Mouse (Mus musculus) adrenal gland, postnatal 36 days (tissue): ENCODE results near the gene Hsd3b5. TPM values are rescaled to one million over a fixed set of nuclear protein-coding genes. Genes with fewer than 3 reads are reported as not detected.
"Not testable (repeated sequence)": the region's sequence is repeated elsewhere in the genome, so short reads cannot be mapped to it uniquely, and the experiment has no call there.

Experiments
- DNase-seq, 2 experiments: peaks; one replicate each; pipeline ENCODE4 v3.0.0; 2021; ENCODE audit warnings: mixed read lengths in 1 of 2
- long read RNA-seq, 2 experiments: library from polyadenylated mRNA; stranded (forward); transcript quantifications; one replicate each; pipeline ENCODE4 v2.0.0; 2021; ENCODE audit warnings: borderline sequencing depth in 2 of 2
- total RNA-seq, 2 experiments: library from RNA; stranded (reverse); gene quantifications; 2 replicates each; pipeline ENCODE4 v1.2.3; 2021

Hsd3b5 gene
- not detected for total RNA-seq
- long read RNA-seq, experiment 1, result 0 reads
- long read RNA-seq, experiment 2, partial matches to known transcripts, result 0 of 2 reads
- long read RNA-seq, experiment 2, other reads (novel, unspliced or antisense), result 2 of 2 reads

GRCm38 (mm10) chr3:98630152-98630551 is at the start of gene Hsd3b5:
Hsd3b5 (minus strand) TSS chr3:98630252.
- no peak for DNase-seq

- DNase-seq, result no peak
Measured at GRCm38 (mm10) chr3:98635145-98635544, 5.1 kb upstream of the Hsd3b5 start.

GRCm38 (mm10) chr3:98629633-98630032 is 419 bp downstream of the Hsd3b5 start:
- DNase-seq, result no peak

GRCm38 (mm10) chr3:98616786-98617185 is 13.3 kb downstream of the Hsd3b5 start:
- DNase-seq, result not testable (repeated sequence)

GRCm38 (mm10) chr3:98616244-98616643 is 13.8 kb downstream of the Hsd3b5 start:
- not testable (repeated sequence) for DNase-seq

- DNase-seq, result not testable (repeated sequence)
Measured at GRCm38 (mm10) chr3:98614406-98614927, 15.6 kb downstream of the Hsd3b5 start.

GRCm38 (mm10) chr3:98613963-98614362 is 16.1 kb downstream of the Hsd3b5 start:
- DNase-seq, result no peak

GRCm38 (mm10) chr3:98613540-98613939 is 16.5 kb downstream of the Hsd3b5 start:
- DNase-seq, result not testable (repeated sequence)

- DNase-seq, result no peak
Measured at GRCm38 (mm10) chr3:98588707-98589106, 41.3 kb downstream of the Hsd3b5 start, which contains the start of gene Gm10681. Gm10681 (minus strand) TSS chr3:98588807.

- no peak for DNase-seq
Measured at GRCm38 (mm10) chr3:98587721-98588120, 42.3 kb downstream of the Hsd3b5 start.

- not testable (repeated sequence) for DNase-seq
Measured at GRCm38 (mm10) chr3:98582622-98583021, 47.4 kb downstream of the Hsd3b5 start.

GRCm38 (mm10) chr3:98582202-98582601 is 47.9 kb downstream of the Hsd3b5 start:
- DNase-seq, result not testable (repeated sequence)

- peak; percentile 7 to 56 for DNase-seq
Measured at GRCm38 (mm10) chr3:98581024-98581423, 49.0 kb downstream of the Hsd3b5 start.

Other genes starting within 250 kb of the Hsd3b5 start
- 1 to 10 TPM; 5.1 to 5.8 TPM for gene Zfp697, start 247.8 kb downstream of the Hsd3b5 start, total RNA-seq
- gene Gm4450, start 173.1 kb downstream of the Hsd3b5 start, total RNA-seq, result not detected
- not detected for gene Hsd3b4, start 119.7 kb downstream of the Hsd3b5 start, total RNA-seq
- gene Gm10681, start 41.4 kb downstream of the Hsd3b5 start, total RNA-seq, result not detected
- gene Hsd3b2, start 94.3 kb upstream of the Hsd3b5 start, total RNA-seq, result under 1 TPM in 1 of 2 experiments, not detected in 1; 0.10 TPM
- not detected for gene Hsd3b3, start 132.9 kb upstream of the Hsd3b5 start, total RNA-seq
- 100 to 1,000 TPM in 1 of 2 experiments, 10 to 100 TPM in 1; 71.8 to 159 TPM for gene Hsd3b6, start 184.2 kb upstream of the Hsd3b5 start, total RNA-seq
- gene Hsd3b1, start 229.5 kb upstream of the Hsd3b5 start, total RNA-seq, result over 10,000 TPM; 10,449 to 17,240 TPM